Mouse (Mus musculus) forebrain, embryonic 16.5 days (tissue): ENCODE results near the gene Lrrc2. TPM values are rescaled to one million over a fixed set of nuclear protein-coding genes. Genes with fewer than 3 reads are reported as not detected.

ENCODE experiments used
- ATAC-seq: fragments of 200-750 bp; cut with Nextera tagmentation; 2 replicates; pipeline ENCODE4 v1.8.0; 2017; ENCODE audit warnings: mild to moderate bottlenecking, moderate library complexity
- H3K27ac ChIP-seq: fragments of 300-500 bp; sonication (generic); 2 replicates; pipeline ENCODE4 v1.5.1; 2014; ENCODE audit warnings: low read length, control low read depth
- H3K27me3 ChIP-seq: fragments of 300-500 bp; sonication (generic); replicated peaks from 2 replicates; pipeline ENCODE4 v1.6.1; 2014; ENCODE audit warnings: low read length; ENCODE audit not compliant: control insufficient read depth, insufficient read depth
- H3K36me3 ChIP-seq: fragments of 300-500 bp; sonication (generic); 2 replicates; pipeline ENCODE4 v1.6.1; 2014; ENCODE audit not compliant: control insufficient read depth, insufficient read depth
- H3K4me1 ChIP-seq: fragments of 300-500 bp; sonication (generic); replicated peaks from 2 replicates; pipeline ENCODE4 v1.6.1; 2014; ENCODE audit warnings: low read length; ENCODE audit not compliant: control insufficient read depth, insufficient read depth
- H3K4me2 ChIP-seq: fragments of 300-500 bp; sonication (generic); 2 replicates; pipeline ENCODE4 v1.6.1; 2014; ENCODE audit warnings: mild to moderate bottlenecking, low read length, control low read depth
- H3K4me3 ChIP-seq: fragments of 300-500 bp; sonication (generic); replicated peaks from 2 replicates; pipeline ENCODE4 v1.5.1; 2014; ENCODE audit warnings: mild to moderate bottlenecking, low read length, control low read depth
- H3K9ac ChIP-seq: fragments of 300-500 bp; sonication (generic); replicated peaks from 2 replicates; pipeline ENCODE4 v1.6.1; 2014; ENCODE audit warnings: low read depth, low read length, control low read depth
- H3K9me3 ChIP-seq: fragments of 300-500 bp; sonication (generic); 2 replicates; pipeline ENCODE4 v1.6.1; 2016; ENCODE audit warnings: low read length; ENCODE audit not compliant: control insufficient read depth
- WGBS: fragments of 180-500 bp; shearing (Covaris S2); extraction: QIAGEN DNeasy Blood & Tissue Kit; methylation state at CpG from one replicate; pipeline ENCODE4 v1.1.7; 2014; 5-methylcytosine and 5-hydroxymethylcytosine counted together
- polyA plus RNA-seq: library from polyadenylated mRNA; unstranded; fragments of >200 nt; fragmentation: Nextera tagmentation; extraction: Ambion mirVana; gene quantifications from 2 replicates; pipeline ENCODE4 v1.2.1, GENCODE M21; 2015

The Lrrc2 gene
- polyA plus RNA-seq, 1 experiment from 2014 or later, result 0.57 TPM

DNA sequence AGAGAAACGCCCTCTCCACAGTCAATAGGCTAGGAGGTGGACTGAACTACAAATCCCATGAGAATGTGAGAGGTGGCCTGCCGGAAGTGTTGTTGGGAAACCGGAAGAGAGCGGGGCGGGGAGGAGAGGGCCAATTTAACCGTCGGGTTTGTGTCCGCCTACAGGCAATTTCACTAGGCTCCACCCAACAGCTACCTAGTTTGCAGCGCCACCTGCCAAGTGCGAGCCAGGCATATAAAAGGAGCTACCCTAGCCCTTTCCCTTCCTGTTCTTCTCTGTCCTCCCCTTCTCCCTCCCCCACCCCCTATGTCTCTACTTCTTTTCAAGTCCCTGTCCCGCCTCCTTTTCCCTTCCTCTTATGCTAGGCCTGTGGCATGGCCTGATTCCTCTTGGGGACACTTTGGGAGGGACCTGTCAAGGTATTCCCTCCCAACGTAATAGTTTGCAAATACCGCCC is 43.4 kb downstream of the Lrrc2 start:
- Histone ChIP-seq H3K9ac (peak overlapping the region; percentile 47), H3K4me3 (peak overlapping the region; percentile 48), H3K27ac (no peak overlapping the region; the same call in 1 of the 2 replicates), H3K36me3 (no peaks in the 10 kb centered on the region), H3K4me2 (peak overlapping the region; percentile 47), H3K9me3 (no peaks in the 10 kb centered on the region), H3K27me3 (no peaks in the 10 kb centered on the region), H3K4me1 (no peaks in the 10 kb centered on the region)
- peak; percentile 96 for ATAC-seq
- 12% methylated on average over 13 of the region's 13 CpGs for WGBS

DNA sequence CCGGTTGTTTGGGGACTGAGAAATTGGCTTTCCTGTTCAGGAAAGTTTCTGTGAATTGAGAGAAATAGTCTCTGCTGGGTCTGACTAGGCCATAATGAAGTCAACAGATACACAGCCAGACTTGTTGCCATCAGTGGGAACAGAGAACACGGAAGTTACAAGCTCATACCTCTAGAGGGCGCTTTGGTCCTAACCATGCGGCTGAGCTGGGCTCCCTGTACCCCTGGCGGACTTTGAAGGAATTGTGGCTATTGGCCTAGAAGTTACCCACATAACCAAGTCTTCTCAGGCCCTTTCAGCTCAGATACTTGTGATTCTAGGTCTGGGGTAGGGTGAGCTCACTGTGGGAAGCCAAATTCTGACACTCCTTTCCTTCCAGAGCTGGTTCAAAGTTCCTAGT is 45.9 kb downstream of the Lrrc2 start:
- no peak overlapping the region for H3K4me2 ChIP-seq
- H3K27ac ChIP-seq, result no peak overlapping the region
- no peak for ATAC-seq
- no peak overlapping the region for H3K9ac ChIP-seq
- H3K27me3 ChIP-seq, result no peaks in the 10 kb centered on the region
- H3K36me3 ChIP-seq, result no peaks in the 10 kb centered on the region
- no peaks in the 10 kb centered on the region for H3K4me1 ChIP-seq
- H3K4me3 ChIP-seq, result no peak overlapping the region
- WGBS, result 2% methylated on average over 5 of the region's 5 CpGs
- no peaks in the 10 kb centered on the region for H3K9me3 ChIP-seq

DNA sequence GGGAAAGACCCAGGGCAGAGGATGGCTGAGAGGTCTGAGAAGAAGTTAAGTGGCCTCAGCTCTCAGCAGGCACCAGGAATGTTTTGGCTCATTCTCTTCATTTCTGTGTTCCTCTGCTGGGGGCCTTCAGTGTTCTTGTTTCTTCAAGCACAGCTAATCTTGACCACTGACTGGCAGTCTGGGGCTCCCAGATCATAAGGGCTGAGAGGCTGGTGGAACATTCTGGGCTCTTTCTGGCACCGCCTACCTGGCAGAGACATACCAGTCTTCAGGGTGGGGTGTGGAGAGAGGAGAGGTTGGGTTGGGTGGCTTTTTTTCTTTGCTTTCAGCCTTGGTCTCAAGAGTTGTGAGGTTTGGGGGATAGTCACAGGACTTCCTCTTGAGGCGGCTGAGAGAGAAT is 47.7 kb downstream of the Lrrc2 start:
- no peak for ATAC-seq
- no peaks in the 10 kb centered on the region for H3K27me3 ChIP-seq
- no peaks in the 10 kb centered on the region for H3K9me3 ChIP-seq
- H3K27ac ChIP-seq, result no peak overlapping the region
- no peak overlapping the region for H3K9ac ChIP-seq
- no peaks in the 10 kb centered on the region for H3K36me3 ChIP-seq
- 94% methylated on average over 2 of the region's 2 CpGs for WGBS
- H3K4me3 ChIP-seq, result no peak overlapping the region
- no peaks in the 10 kb centered on the region for H3K4me1 ChIP-seq
- no peak overlapping the region for H3K4me2 ChIP-seq

DNA sequence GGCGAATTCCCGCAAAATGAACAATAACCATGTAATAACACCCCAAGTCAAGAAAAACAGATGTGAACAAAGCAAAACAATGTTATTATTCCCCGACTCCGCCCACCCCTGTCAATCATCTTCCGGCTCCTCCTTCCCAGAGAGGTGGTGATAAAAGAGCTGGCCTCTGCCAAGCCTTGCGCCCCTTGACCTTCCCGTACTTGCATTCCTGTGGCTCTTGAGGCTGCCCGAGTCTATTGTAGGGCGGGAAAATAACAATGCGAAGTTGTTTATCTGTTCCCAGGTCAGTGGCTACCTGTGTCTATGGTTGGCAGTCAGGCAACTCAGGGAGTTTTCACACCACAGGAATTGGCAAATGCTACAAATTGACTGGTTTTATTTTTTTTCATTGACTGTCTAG is 48.5 kb downstream of the Lrrc2 start:
- ATAC-seq, result no peak
- no peaks in the 10 kb centered on the region for H3K9me3 ChIP-seq
- H3K27ac ChIP-seq, result no peak overlapping the region
- 84% methylated on average over 10 of the region's 10 CpGs for WGBS
- no peaks in the 10 kb centered on the region for H3K4me1 ChIP-seq
- no peak overlapping the region for H3K4me2 ChIP-seq
- no peak overlapping the region for H3K9ac ChIP-seq
- H3K27me3 ChIP-seq, result no peaks in the 10 kb centered on the region
- H3K36me3 ChIP-seq, result no peaks in the 10 kb centered on the region
- H3K4me3 ChIP-seq, result no peak overlapping the region

DNA sequence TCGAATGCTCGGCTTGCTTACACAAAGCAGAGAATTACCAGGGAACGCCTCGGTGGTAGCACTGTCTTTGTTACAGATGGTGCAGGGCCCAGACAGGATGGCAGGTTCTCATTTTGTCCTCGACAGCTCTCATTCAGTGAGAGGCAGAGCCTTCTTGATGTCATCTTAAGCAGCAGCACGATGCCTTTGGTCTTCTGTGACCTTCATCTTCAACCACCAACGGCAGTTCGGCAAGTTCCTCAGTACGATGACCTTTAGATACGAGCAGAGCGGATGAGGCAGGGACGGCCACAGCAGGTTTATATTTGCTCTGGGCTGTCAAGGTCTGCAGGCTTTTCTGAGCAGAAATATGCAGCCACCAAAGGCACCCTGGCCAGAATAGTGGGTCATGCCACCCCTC is 50.3 kb downstream of the Lrrc2 start:
- Histone ChIP-seq H3K4me3 (no peak overlapping the region), H3K4me1 (no peaks in the 10 kb centered on the region), H3K9me3 (no peaks in the 10 kb centered on the region), H3K4me2 (no peak overlapping the region), H3K27me3 (no peaks in the 10 kb centered on the region), H3K27ac (no peak overlapping the region), H3K9ac (no peak overlapping the region), H3K36me3 (no peaks in the 10 kb centered on the region)
- no peak for ATAC-seq
- 84% methylated on average over 12 of the region's 12 CpGs for WGBS

DNA sequence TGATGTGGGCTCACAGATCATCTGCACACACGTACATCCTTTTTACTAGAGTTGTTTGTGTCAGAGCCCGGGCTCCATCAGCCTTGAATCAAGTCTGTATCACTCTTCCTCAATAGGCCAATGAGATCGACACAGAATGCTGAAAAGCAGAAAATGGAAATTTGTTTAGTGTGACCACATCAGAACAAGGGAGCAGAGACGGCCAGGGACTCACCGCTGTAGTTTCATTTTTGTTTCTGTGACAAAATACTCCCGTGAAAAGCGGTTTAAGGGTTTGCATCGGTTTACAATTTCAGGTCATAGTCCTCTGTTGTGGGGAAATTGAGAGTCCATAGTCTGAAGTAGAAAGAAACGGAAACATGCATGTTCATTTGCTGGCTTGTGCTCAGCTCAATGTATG is 51.9 kb downstream of the Lrrc2 start:
- Histone ChIP-seq H3K27me3 (no peaks in the 10 kb centered on the region), H3K9me3 (no peaks in the 10 kb centered on the region), H3K4me2 (no peak overlapping the region), H3K4me1 (no peaks in the 10 kb centered on the region), H3K9ac (no peak overlapping the region), H3K36me3 (no peaks in the 10 kb centered on the region), H3K27ac (no peak overlapping the region), H3K4me3 (no peak overlapping the region)
- 89% methylated on average over 9 of the region's 9 CpGs for WGBS
- ATAC-seq, result no peak

DNA sequence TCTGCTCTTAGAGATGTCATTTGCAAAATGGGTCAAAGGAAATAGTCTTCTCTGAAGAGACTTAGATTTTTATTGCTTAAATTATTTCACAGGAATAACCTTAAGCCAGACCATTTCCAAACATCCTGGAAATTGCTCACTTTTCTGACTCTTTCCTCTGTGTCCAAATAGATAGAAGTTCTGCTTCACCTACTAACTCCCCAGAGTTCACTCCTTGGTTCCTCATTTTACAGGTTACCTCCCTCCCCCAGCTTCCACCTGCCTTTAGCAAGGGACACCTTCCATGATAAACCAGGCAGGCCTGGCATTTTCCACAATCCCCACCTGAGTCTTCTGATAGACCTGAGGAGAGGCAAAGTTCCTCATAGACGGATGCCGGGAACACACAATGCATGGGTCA is 55.2 kb downstream of the Lrrc2 start:
- 97% methylated on average over 2 of the region's 2 CpGs for WGBS
- H3K9ac ChIP-seq, result no peak overlapping the region
- no peak overlapping the region for H3K27ac ChIP-seq
- ATAC-seq, result no peak
- H3K9me3 ChIP-seq, result no peaks in the 10 kb centered on the region
- no peaks in the 10 kb centered on the region for H3K27me3 ChIP-seq
- no peak overlapping the region for H3K4me2 ChIP-seq
- no peak overlapping the region for H3K4me3 ChIP-seq
- H3K4me1 ChIP-seq, result no peaks in the 10 kb centered on the region
- no peaks in the 10 kb centered on the region for H3K36me3 ChIP-seq

DNA sequence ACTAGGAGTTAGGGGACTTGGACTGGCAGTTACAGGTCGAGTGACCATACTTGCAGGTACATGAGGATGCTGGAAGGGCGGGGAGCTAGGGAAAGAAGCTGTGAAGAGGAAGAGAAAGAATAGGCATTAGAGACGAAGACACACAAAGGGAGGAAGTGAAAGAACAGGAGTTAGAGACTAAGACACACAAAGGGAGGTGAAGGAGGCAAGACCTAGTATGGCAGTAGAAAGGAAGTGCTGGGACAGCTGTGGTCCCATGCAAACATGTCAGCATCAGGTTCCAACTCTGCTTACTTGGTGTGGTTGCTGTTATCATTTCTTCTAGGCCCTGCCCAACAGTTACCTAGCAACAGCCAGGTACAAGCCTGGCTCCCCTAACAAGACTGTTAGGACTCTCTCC is 58.4 kb downstream of the Lrrc2 start:
- no peak overlapping the region for H3K4me3 ChIP-seq
- H3K27ac ChIP-seq, result no peak overlapping the region
- WGBS, result 65% methylated on average over 3 of the region's 3 CpGs
- no peaks in the 10 kb centered on the region for H3K4me1 ChIP-seq
- no peaks in the 10 kb centered on the region for H3K36me3 ChIP-seq
- no peaks in the 10 kb centered on the region for H3K9me3 ChIP-seq
- no peaks in the 10 kb centered on the region for H3K27me3 ChIP-seq
- H3K4me2 ChIP-seq, result no peak overlapping the region
- H3K9ac ChIP-seq, result no peak overlapping the region
- ATAC-seq, result no peak

DNA sequence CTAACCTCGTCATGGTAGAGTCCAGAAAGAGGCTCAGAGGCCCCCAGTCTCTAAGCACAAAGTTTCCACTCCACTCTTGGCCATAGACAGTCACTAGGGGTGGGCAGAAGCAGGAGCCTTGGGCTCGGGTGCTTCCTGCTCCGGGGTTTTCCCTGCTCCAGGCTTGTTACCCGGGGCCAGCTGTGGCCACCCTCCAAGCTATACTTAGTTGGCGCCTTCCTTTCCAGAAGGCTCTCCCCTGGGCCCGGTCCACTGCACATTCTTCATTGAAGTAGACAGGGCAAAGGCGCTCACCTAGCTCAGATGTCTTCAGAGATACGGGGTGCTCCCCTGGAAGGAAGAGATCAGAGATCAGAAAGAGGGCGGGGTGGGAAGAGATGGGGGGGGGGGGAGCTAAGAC is 60.2 kb downstream of the Lrrc2 start:
- WGBS, result 86% methylated on average over 9 of the region's 9 CpGs
- Histone ChIP-seq H3K36me3 (no peaks in the 10 kb centered on the region), H3K4me1 (no peaks in the 10 kb centered on the region), H3K27ac (no peak overlapping the region), H3K9ac (no peak overlapping the region), H3K4me3 (no peak overlapping the region), H3K27me3 (no peaks in the 10 kb centered on the region), H3K4me2 (no peak overlapping the region), H3K9me3 (no peaks in the 10 kb centered on the region)
- ATAC-seq, result no peak

DNA sequence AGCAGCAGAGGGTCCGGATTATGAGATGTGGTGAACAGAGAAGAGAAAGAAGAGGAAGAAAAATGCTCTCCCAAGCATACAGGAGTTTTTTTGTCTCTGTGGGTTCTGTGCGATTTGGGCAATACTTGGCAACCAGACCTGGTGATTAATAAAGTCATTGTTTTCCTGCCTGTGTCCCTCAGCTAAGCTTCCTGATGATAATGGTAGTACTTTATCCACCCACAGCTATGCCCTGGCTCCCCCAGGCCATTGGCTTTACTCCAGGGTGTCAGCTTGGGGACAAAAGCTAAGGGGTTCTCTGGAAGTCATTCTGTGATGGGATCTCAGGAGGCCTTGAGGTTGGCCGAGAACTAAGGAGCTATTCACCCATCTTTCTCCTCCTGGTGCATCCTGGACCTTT is 60.7 kb downstream of the Lrrc2 start:
- 68% methylated on average over 3 of the region's 3 CpGs for WGBS
- Histone ChIP-seq H3K9me3 (no peaks in the 10 kb centered on the region), H3K36me3 (no peaks in the 10 kb centered on the region), H3K4me2 (no peak overlapping the region), H3K27me3 (no peaks in the 10 kb centered on the region), H3K4me3 (no peak overlapping the region), H3K27ac (no peak overlapping the region), H3K9ac (no peak overlapping the region), H3K4me1 (no peaks in the 10 kb centered on the region)
- ATAC-seq, result no peak
